Mouse (Mus musculus) heart, embryonic 11.5 days (tissue): ENCODE measurements around the gene Gpr142. TPM values are rescaled to one million over a fixed set of nuclear protein-coding genes. Genes with fewer than 3 reads are reported as not detected.
A peak's percentile ranks its signal among the peaks of the same experiment; 100 is the strongest.

ENCODE experiments used
- ATAC-seq: fragments of 200-750 bp; cut with Nextera tagmentation; replicated peaks from 2 replicates; pipeline ENCODE4 v1.8.0; 2017; ENCODE audit warnings: moderate library complexity; ENCODE audit not compliant: insufficient number of reproducible peaks, low FRiP score, low TSS enrichment
- H3K27ac ChIP-seq: fragments of 300-500 bp; sonication (generic); 2 replicates; pipeline ENCODE4 v1.5.1; 2014; ENCODE audit warnings: mild to moderate bottlenecking, low read depth, low read length
- H3K27me3 ChIP-seq: fragments of 300-500 bp; sonication (generic); 2 replicates; pipeline ENCODE4 v1.6.1; 2014; ENCODE audit warnings: mild to moderate bottlenecking, low read length, mixed read lengths; ENCODE audit not compliant: control insufficient read depth, insufficient read depth
- H3K36me3 ChIP-seq: fragments of 300-500 bp; sonication (generic); 2 replicates; pipeline ENCODE4 v1.6.1; 2014; ENCODE audit warnings: mild to moderate bottlenecking, low read length, moderate library complexity, mixed read lengths; ENCODE audit not compliant: control insufficient read depth, insufficient read depth
- H3K4me1 ChIP-seq: fragments of 300-500 bp; sonication (generic); 2 replicates; pipeline ENCODE4 v1.6.1; 2014; ENCODE audit warnings: low read length; ENCODE audit not compliant: control insufficient read depth, insufficient read depth
- H3K4me2 ChIP-seq: fragments of 300-500 bp; sonication (generic); 2 replicates; pipeline ENCODE4 v1.6.1; 2014; ENCODE audit warnings: mild to moderate bottlenecking, moderate library complexity
- H3K4me3 ChIP-seq: fragments of 300-500 bp; sonication (generic); 2 replicates; pipeline ENCODE4 v1.5.1; 2014; ENCODE audit warnings: low read depth, low read length
- H3K9ac ChIP-seq: fragments of 300-500 bp; sonication (generic); 2 replicates; pipeline ENCODE4 v1.6.1; 2014; ENCODE audit warnings: mild to moderate bottlenecking, low read depth, low read length, moderate library complexity
- H3K9me3 ChIP-seq: fragments of 300-500 bp; sonication (generic); replicated peaks from 2 replicates; pipeline ENCODE4 v1.6.1; 2016; ENCODE audit warnings: low read length; ENCODE audit not compliant: control insufficient read depth
- WGBS: fragments of 180-500 bp; shearing (Covaris S2); extraction: QIAGEN DNeasy Blood & Tissue Kit; methylation state at CpG from one replicate; pipeline ENCODE4 v1.1.7; 2014; ENCODE audit not compliant: insufficient replicate concordance; 5-methylcytosine and 5-hydroxymethylcytosine counted together
- polyA plus RNA-seq: library from polyadenylated mRNA; unstranded; fragments of >200 nt; fragmentation: Nextera tagmentation; extraction: Ambion mirVana; gene quantifications from 2 replicates; pipeline ENCODE4 v1.2.1, GENCODE M21; 2014

Gpr142 gene
- polyA plus RNA-seq, 1 experiment from 2014 or later: not detected

- Histone ChIP-seq H3K9ac (no peak overlapping the region), H3K36me3 (no peaks in the 10 kb centered on the region), H3K4me3 (no peak overlapping the region), H3K4me1 (peaks cover 17% of the 10 kb centered on the region; the same call in 1 of the 2 replicates), H3K27ac (no peak overlapping the region), H3K4me2 (no peak overlapping the region), H3K9me3 (no peaks in the 10 kb centered on the region), H3K27me3 (peaks cover 52% of the 10 kb centered on the region)
- 44% methylated on average over 4 of the region's 4 CpGs for WGBS
- no peak for ATAC-seq
These were observed 4.0 kb upstream of the Gpr142 start for GRCm38 (mm10) chr11:114794691-114795090.

- 0% methylated on average over 7 of the region's 7 CpGs for WGBS
- Histone ChIP-seq H3K4me3 (peak overlapping the region; percentile 44), H3K4me2 (peak overlapping the region; percentile 76), H3K4me1 (peaks cover 17% of the 10 kb centered on the region; the same call in 1 of the 2 replicates), H3K9ac (peak overlapping the region; percentile 28; the same call in 1 of the 2 replicates), H3K9me3 (no peaks in the 10 kb centered on the region), H3K27me3 (peaks cover 46% of the 10 kb centered on the region), H3K36me3 (no peaks in the 10 kb centered on the region), H3K27ac (no peak overlapping the region)
- no peak; the same call in 1 of the 2 replicates for ATAC-seq
These were observed 3.4 kb upstream of the Gpr142 start for GRCm38 (mm10) chr11:114795231-114795746.

- no peaks in the 10 kb centered on the region for H3K36me3 ChIP-seq
- 9% methylated on average over 4 of the region's 4 CpGs for WGBS
- H3K4me1 ChIP-seq: peaks cover 17% of the 10 kb centered on the region; the same call in 1 of the 2 replicates
- H3K4me3 ChIP-seq: peak within 1 kb of the TSS; percentile 44
- no peak for ATAC-seq
- H3K9ac ChIP-seq: peak within 1 kb of the TSS; percentile 28; the same call in 1 of the 2 replicates
- H3K4me2 ChIP-seq: peak within 1 kb of the TSS; percentile 76
- no peak within 1 kb of the TSS for H3K27ac ChIP-seq
- peaks cover 40% of the 10 kb centered on the region for H3K27me3 ChIP-seq
- H3K9me3 ChIP-seq: no peaks in the 10 kb centered on the region
These were observed 2.8 kb upstream of the Gpr142 start, which contains the start of gene Btbd17 for GRCm38 (mm10) chr11:114795848-114796322. Gene Btbd17, minus strand, starts transcription at chr11:114795945.

GRCm38 (mm10) chr11:114797176-114797575, 1.5 kb upstream of the Gpr142 start:
- Histone ChIP-seq H3K27me3 (peaks cover 27% of the 10 kb centered on the region), H3K4me1 (peaks cover 10% of the 10 kb centered on the region; the same call in 1 of the 2 replicates), H3K4me3 (no peak overlapping the region), H3K27ac (no peak overlapping the region), H3K4me2 (no peak overlapping the region), H3K36me3 (no peaks in the 10 kb centered on the region), H3K9ac (no peak overlapping the region), H3K9me3 (no peaks in the 10 kb centered on the region)
- 84% methylated on average over 7 of the region's 7 CpGs for WGBS
- no peak for ATAC-seq

GRCm38 (mm10) chr11:114797981-114798380, 743 bp upstream of the Gpr142 start:
- Histone ChIP-seq H3K4me2 (no peak overlapping the region), H3K9ac (no peak overlapping the region), H3K27ac (no peak overlapping the region), H3K4me1 (peaks cover 8% of the 10 kb centered on the region; the same call in 1 of the 2 replicates), H3K27me3 (peaks cover 19% of the 10 kb centered on the region), H3K9me3 (no peaks in the 10 kb centered on the region), H3K36me3 (no peaks in the 10 kb centered on the region), H3K4me3 (no peak overlapping the region)
- no peak for ATAC-seq
- 79% methylated on average over 3 of the region's 3 CpGs for WGBS

- Histone ChIP-seq H3K27ac (no peak overlapping the region), H3K4me2 (no peak overlapping the region), H3K4me1 (no peaks in the 10 kb centered on the region), H3K9ac (no peak overlapping the region), H3K36me3 (no peaks in the 10 kb centered on the region), H3K4me3 (no peak overlapping the region), H3K27me3 (no peaks in the 10 kb centered on the region; the same call in 1 of the 2 replicates), H3K9me3 (no peaks in the 10 kb centered on the region)
- no peak for ATAC-seq
- 90% methylated on average over 1 of the region's 1 CpGs for WGBS
These were observed 3.2 kb downstream of the Gpr142 start for GRCm38 (mm10) chr11:114801906-114802305.

GRCm38 (mm10) chr11:114802540-114803267, 4.0 kb downstream of the Gpr142 start:
- 58% methylated on average over 15 of the region's 15 CpGs for WGBS
- H3K4me3 ChIP-seq: no peak overlapping the region
- ATAC-seq: no peak
- H3K27ac ChIP-seq: no peak overlapping the region
- H3K9ac ChIP-seq: no peak overlapping the region
- no peaks in the 10 kb centered on the region; the same call in 1 of the 2 replicates for H3K27me3 ChIP-seq
- no peak overlapping the region for H3K4me2 ChIP-seq
- H3K9me3 ChIP-seq: no peaks in the 10 kb centered on the region
- peaks cover 3% of the 10 kb centered on the region for H3K4me1 ChIP-seq
- no peaks in the 10 kb centered on the region for H3K36me3 ChIP-seq

GRCm38 (mm10) chr11:114803990-114804389, 5.3 kb downstream of the Gpr142 start:
- no peak overlapping the region for H3K9ac ChIP-seq
- no peak overlapping the region for H3K4me3 ChIP-seq
- no peaks in the 10 kb centered on the region for H3K9me3 ChIP-seq
- no peak overlapping the region for H3K27ac ChIP-seq
- H3K4me1 ChIP-seq: peaks cover 5% of the 10 kb centered on the region
- WGBS: 46% methylated on average over 8 of the region's 8 CpGs
- no peak for ATAC-seq
- no peak overlapping the region for H3K4me2 ChIP-seq
- H3K36me3 ChIP-seq: no peaks in the 10 kb centered on the region
- no peaks in the 10 kb centered on the region; the same call in 1 of the 2 replicates for H3K27me3 ChIP-seq
